Mouse (Mus musculus) megakaryocyte progenitor cell, adult 5-6 weeks (primary cell): Measurements from ENCODE around the gene Gm27235. TPM values are rescaled to one million over a fixed set of nuclear protein-coding genes. Genes with fewer than 3 reads are reported as not detected.
"Not testable (repeated sequence)": the region's sequence is repeated elsewhere in the genome, so short reads cannot be mapped to it uniquely, and the experiment has no call there.

Experiments
- ATAC-seq: replicated peaks from 2 replicates; pipeline ENCODE4 v1.8.0; 2016; ENCODE audit warnings: mild to moderate bottlenecking, moderate TSS enrichment, inconsistent platforms; ENCODE audit not compliant: poor library complexity
- total RNA-seq, 2 experiments: library from RNA; stranded (forward) in 1 of 2; stranded (reverse) in 1 of 2; fragments of 157-497, 149-512 nt in 1 of 2; fragments of 200-1000 nt in 1 of 2; gene quantifications; 2 replicates each; pipeline versions ENCODE4 v1.2.3 to v1.2.4; 2015 to 2017

The Gm27235 gene
- total RNA-seq (2015), result not detected in 2 replicates
- total RNA-seq (2017), result not detected in 2 replicates

DNA sequence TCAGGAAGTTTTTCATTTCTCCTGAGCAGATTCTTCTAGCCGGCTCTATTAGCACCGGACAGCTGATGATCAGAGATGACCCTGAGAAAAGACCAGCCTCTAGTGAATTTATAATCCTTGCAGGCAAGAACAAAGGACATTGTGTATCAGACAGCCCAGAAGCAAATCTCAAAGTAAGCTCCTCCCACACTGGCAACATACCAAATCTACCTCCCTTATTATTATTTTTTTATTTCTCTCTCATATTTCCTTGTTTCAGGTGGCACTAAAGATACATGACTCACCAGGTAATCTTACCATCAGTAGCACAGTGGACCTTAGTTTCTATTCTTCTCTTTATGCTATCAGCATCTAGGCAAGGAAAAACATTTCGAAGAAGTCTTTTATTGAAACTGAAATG, at the start of gene Gm27235, which contains the start of gene D730048I06Rik:
Gene Gm27235 (minus strand): TSS at position 101 of the 400 bp plus-strand sequence.
Gene D730048I06Rik (minus strand): TSS at position 112 of the 400 bp plus-strand sequence.
- ATAC-seq, result no peak

DNA sequence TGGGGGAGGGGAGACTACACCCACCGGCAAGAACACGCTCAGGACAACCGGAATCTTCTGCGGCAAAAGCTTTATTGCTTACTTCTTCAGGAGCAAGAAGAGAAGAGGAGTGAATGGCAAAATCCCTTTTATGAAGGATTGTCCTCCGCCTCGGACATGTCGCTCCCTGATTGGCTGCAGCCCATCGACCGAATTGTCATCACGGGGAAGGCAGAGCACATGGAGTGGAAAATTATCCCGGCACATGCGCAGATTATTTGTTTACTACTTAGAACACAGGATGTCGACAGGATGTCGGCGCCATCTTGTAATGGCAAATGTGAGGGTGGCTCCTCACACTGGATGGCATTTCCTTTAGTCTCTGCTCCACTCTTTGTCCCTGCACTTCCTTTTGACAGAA, 28.0 kb upstream of the Gm27235 start:
- ATAC-seq, result not testable (repeated sequence)

DNA sequence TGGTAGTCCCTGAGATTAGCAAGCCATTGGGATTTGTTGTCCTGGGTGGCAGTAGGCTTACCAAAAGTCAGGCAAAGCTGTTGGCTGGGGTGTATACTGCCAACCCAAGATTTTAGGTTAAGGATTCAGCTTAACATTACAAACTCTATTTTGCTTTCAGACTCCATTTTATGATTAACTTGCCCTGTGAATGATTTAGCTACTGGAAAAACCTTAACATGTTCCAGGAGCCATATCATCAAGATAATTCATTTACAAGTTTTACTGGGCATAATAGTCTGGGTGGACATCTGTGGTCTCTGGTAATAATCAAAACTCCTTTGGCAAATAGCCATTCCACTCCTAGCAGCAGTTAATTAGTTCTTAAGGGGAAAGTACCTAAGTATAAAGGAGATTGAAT, 8.2 kb upstream of the Gm27235 start:
- ATAC-seq, result no peak

DNA sequence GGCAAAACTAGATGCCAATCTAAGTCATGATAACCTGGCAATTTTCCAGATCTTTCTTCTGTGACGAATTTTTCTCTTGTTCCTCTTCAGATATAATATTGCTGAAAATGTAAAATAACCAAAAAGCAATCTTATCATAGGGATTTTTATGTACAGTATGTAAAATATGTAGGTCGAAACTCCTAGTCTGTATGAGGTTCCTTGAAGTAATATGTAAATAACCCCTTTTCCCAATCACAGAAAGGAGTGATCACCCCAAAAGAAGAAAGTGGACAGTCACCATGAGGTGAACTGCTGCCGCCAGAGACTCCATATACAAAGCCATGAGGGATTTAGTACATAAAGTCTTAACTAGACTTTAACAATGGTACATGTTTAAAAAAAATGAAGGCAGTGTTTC, 11.9 kb downstream of the Gm27235 start, which contains the start of gene Gm17727:
Gene Gm17727 (minus strand): TSS at position 101 of the 400 bp plus-strand sequence.
- ATAC-seq, result no peak

DNA sequence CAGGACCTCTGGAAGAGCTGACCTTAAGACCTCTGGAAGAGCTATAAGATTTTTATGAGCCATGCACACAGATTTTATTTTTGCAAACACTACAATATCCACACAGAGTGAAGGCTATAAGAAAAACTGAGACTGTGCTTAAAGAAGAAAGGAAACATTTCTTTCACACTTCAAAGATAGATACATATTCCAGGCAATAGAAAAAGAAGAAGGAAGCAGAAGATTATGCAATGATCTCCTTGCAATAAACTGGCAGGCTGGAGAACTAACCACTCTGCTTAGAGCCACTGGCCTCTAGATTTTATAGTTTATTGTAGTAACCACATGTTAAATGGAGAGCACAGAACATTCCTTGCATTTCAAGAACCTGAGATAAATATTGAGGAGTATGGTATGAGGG, 33.1 kb downstream of the Gm27235 start:
- no peak for ATAC-seq

DNA sequence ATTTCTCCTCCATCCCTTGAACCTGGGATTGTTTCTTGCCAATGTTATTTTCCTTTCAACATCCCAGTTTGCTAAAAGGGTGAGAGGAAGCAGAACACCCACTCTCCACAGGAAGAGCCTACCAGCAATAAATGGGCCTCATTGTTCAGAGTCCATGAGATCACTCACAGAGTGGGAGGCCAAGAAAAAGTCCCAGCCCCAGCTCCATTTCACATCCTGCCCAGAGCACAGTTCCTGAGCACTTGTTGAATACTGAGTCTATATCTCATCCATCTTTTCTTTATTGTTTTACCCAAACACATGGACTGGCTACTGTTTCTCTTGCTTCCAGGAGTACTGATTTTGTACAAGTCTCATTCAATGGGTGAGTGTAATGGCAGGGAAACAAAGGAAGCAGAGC, 49.2 kb downstream of the Gm27235 start, which contains the start of gene Gm17677:
Gene Gm17677 (plus strand): TSS at position 301 of the 400 bp plus-strand sequence.
- ATAC-seq, result no peak

Other genes with a start within 250 kb of the Gm27235 start
- 0.05 TPM in 1 of 2 replicates, not detected in the other for gene Ddx25, start 231.6 kb downstream of the Gm27235 start, total RNA-seq (2015)
- gene Ddx25, start 231.6 kb downstream of the Gm27235 start, total RNA-seq (2017), result 0.03 TPM in 1 of 2 replicates, not detected in the other
- 25.5 and 28.8 TPM in 2 replicates for gene Pus3, start 231.5 kb downstream of the Gm27235 start, total RNA-seq (2015)
- 22.3 and 23.7 TPM in 2 replicates for gene Pus3, start 231.5 kb downstream of the Gm27235 start, total RNA-seq (2017)
- gene Pate2, start 219.8 kb downstream of the Gm27235 start, total RNA-seq (2015), result 0.57 TPM in 1 of 2 replicates, not detected in the other
- 0.54 TPM in 1 of 2 replicates, not detected in the other for gene Pate2, start 219.8 kb downstream of the Gm27235 start, total RNA-seq (2017)
- 9.7 and 12.6 TPM in 2 replicates for gene Hyls1, start 219.7 kb downstream of the Gm27235 start, total RNA-seq (2015)
- gene Hyls1, start 219.7 kb downstream of the Gm27235 start, total RNA-seq (2017), result 12.7 and 14.1 TPM in 2 replicates
- not detected in 2 replicates for gene Pate4, start 178.2 kb downstream of the Gm27235 start, total RNA-seq (2015)
- not detected in 2 replicates for gene Pate4, start 178.2 kb downstream of the Gm27235 start, total RNA-seq (2017)
- not detected in 2 replicates for gene Pate3, start 141.9 kb downstream of the Gm27235 start, total RNA-seq (2015)
- not detected in 2 replicates for gene Pate3, start 141.9 kb downstream of the Gm27235 start, total RNA-seq (2017)
- gene Pate1, start 102.7 kb downstream of the Gm27235 start, total RNA-seq (2015), result not detected in 2 replicates
- not detected in 2 replicates for gene Pate1, start 102.7 kb downstream of the Gm27235 start, total RNA-seq (2017)
- gene Gm17677, start 49.1 kb downstream of the Gm27235 start, total RNA-seq (2015), result not detected in 2 replicates
- gene Gm17677, start 49.1 kb downstream of the Gm27235 start, total RNA-seq (2017), result not detected in 2 replicates
- not detected in 2 replicates for gene Gm17727, start 12.0 kb downstream of the Gm27235 start, total RNA-seq (2015)
- not detected in 2 replicates for gene Gm17727, start 12.0 kb downstream of the Gm27235 start, total RNA-seq (2017)
- gene D730048I06Rik, start within 50 bp of the Gm27235 start, total RNA-seq (2015), result not detected in 2 replicates
- not detected in 2 replicates for gene D730048I06Rik, start within 50 bp of the Gm27235 start, total RNA-seq (2017)
- gene 9230110F15Rik, start 54.0 kb upstream of the Gm27235 start, total RNA-seq (2015), result not detected in 2 replicates
- gene 9230110F15Rik, start 54.0 kb upstream of the Gm27235 start, total RNA-seq (2017), result not detected in 2 replicates
- gene 9230113P08Rik, start 118.3 kb upstream of the Gm27235 start, total RNA-seq (2015), result not detected in 2 replicates
- gene 9230113P08Rik, start 118.3 kb upstream of the Gm27235 start, total RNA-seq (2017), result not detected in 2 replicates